29 mouse cellular contexts compared by ENCODE assay signal in genomic region chr5:47820936-47821335, GRCm38 (mm10).
"Had no signal": no experiment of that assay in that cellular context is flagged by ENCODE, and none has a peak within 500 bp of the region (broad histone marks: within the 10 kb centered on the region; RNA-seq: fewer than 3 reads in every experiment).

No protein-coding gene starts in this region.

- H3K4me2 ChIP-seq: heart, embryonic 12.5 days; hindbrain, embryonic 12.5 days; hindbrain, embryonic 14.5 days; intestine, embryonic 15.5 days; limb, embryonic 12.5 days; liver, embryonic 11.5 days; liver, embryonic 13.5 days; liver, embryonic 15.5 days had no signal

- H3K36me3 ChIP-seq: heart, embryonic 10.5 days; heart, embryonic 12.5 days; hindbrain, embryonic 10.5 days; hindbrain, embryonic 12.5 days; intestine, embryonic 15.5 days; limb, embryonic 10.5 days; limb, embryonic 12.5 days; liver, embryonic 13.5 days; liver, embryonic 15.5 days had no signal

- H3K27me3 ChIP-seq: heart, embryonic 12.5 days; hindbrain, embryonic 12.5 days; intestine, embryonic 15.5 days; limb, embryonic 12.5 days; liver, embryonic 13.5 days; liver, embryonic 15.5 days had no signal

- H3K27ac ChIP-seq: gastrocnemius, adult 2 months; heart, embryonic 10.5 days; hindbrain, embryonic 10.5 days; hindbrain, embryonic 12.5 days; hindbrain, embryonic 14.5 days; intestine, embryonic 15.5 days; kidney, postnatal 0 days; layer of hippocampus, adult 2 months; left cerebral cortex, adult 2 months; limb, embryonic 10.5 days; limb, embryonic 12.5 days; liver, embryonic 13.5 days; liver, embryonic 15.5 days had no signal

- H3K9me3 ChIP-seq: heart, embryonic 10.5 days; heart, embryonic 12.5 days; hindbrain, embryonic 10.5 days; hindbrain, embryonic 12.5 days; intestine, embryonic 15.5 days; limb, embryonic 10.5 days; limb, embryonic 12.5 days; liver, embryonic 13.5 days; liver, embryonic 15.5 days had no signal

- ATAC-seq: hindbrain, embryonic 16.5 days; inflammation-experienced regulatory T-cells, adult 6 months; intestine, embryonic 15.5 days; intestine, postnatal 0 days; liver, postnatal 0 days had no signal

- H3K4me3 ChIP-seq: gastrocnemius, adult 2 months; heart, embryonic 10.5 days; heart, embryonic 12.5 days; hindbrain, embryonic 10.5 days; hindbrain, embryonic 12.5 days; intestine, embryonic 15.5 days; layer of hippocampus, adult 2 months; left cerebral cortex, adult 2 months; limb, embryonic 10.5 days; limb, embryonic 12.5 days; liver, embryonic 13.5 days; liver, embryonic 15.5 days had no signal

- H3K9ac ChIP-seq: heart, embryonic 12.5 days; hindbrain, embryonic 12.5 days; hindbrain, embryonic 14.5 days; intestine, embryonic 15.5 days; limb, embryonic 12.5 days; liver, embryonic 13.5 days; liver, embryonic 15.5 days; liver, postnatal 0 days had no signal

- DNase-seq: gastrocnemius, adult 2 months; gastrocnemius, postnatal 10 days; gastrocnemius, postnatal 25 days; heart, adult 18-20 months; heart, postnatal 10 days; heart, postnatal 4 days; kidney, adult 18-20 months; kidney, adult 8-10 months; kidney, postnatal 14 days; kidney, postnatal 36 days; liver; liver, embryonic 13.5 days; liver, postnatal 0 days had no signal

- H3K4me1 ChIP-seq: heart, embryonic 10.5 days; heart, embryonic 12.5 days; hindbrain, embryonic 10.5 days; hindbrain, embryonic 12.5 days; intestine, embryonic 15.5 days; limb, embryonic 10.5 days; limb, embryonic 12.5 days; liver, embryonic 13.5 days; liver, embryonic 15.5 days had no signal
